Mouse (Mus musculus) midbrain, embryonic 13.5 days (tissue): ENCODE data around the gene Hivep3. TPM values are rescaled to one million over a fixed set of nuclear protein-coding genes. Genes with fewer than 3 reads are reported as not detected.

Experiments
- ATAC-seq: fragments of 200-750 bp; cut with Nextera tagmentation; 2 replicates; pipeline ENCODE4 v1.8.0; 2017; ENCODE audit warnings: mild to moderate bottlenecking, moderate TSS enrichment, moderate library complexity
- H3K27ac ChIP-seq: fragments of 300-500 bp; sonication (generic); 2 replicates; pipeline ENCODE4 v1.5.1; 2015; ENCODE audit warnings: inconsistent platforms, mild to moderate bottlenecking, moderate library complexity
- H3K27me3 ChIP-seq: fragments of 300-500 bp; sonication (generic); 2 replicates; pipeline ENCODE4 v1.6.1; 2015; ENCODE audit warnings: mild to moderate bottlenecking, inconsistent platforms
- H3K36me3 ChIP-seq: fragments of 300-500 bp; sonication (generic); 2 replicates; pipeline ENCODE4 v1.6.1; 2015; ENCODE audit warnings: mild to moderate bottlenecking, inconsistent platforms
- H3K4me1 ChIP-seq: fragments of 300-500 bp; sonication (generic); replicated peaks from 2 replicates; pipeline ENCODE4 v1.6.1; 2015; ENCODE audit warnings: inconsistent platforms
- H3K4me2 ChIP-seq: fragments of 300-500 bp; sonication (generic); replicated peaks from 2 replicates; pipeline ENCODE4 v1.6.1; 2015; ENCODE audit warnings: moderate library complexity, mild to moderate bottlenecking, inconsistent platforms
- H3K4me3 ChIP-seq: fragments of 300-500 bp; sonication (generic); replicated peaks from 2 replicates; pipeline ENCODE4 v1.5.1; 2015; ENCODE audit warnings: mild to moderate bottlenecking, inconsistent platforms
- H3K9ac ChIP-seq: fragments of 300-500 bp; sonication (generic); replicated peaks from 2 replicates; pipeline ENCODE4 v1.6.1; 2015; ENCODE audit warnings: mild to moderate bottlenecking, inconsistent platforms
- H3K9me3 ChIP-seq: fragments of 300-500 bp; sonication (generic); 2 replicates; pipeline ENCODE4 v1.6.1; 2016; ENCODE audit warnings: mild to moderate bottlenecking, inconsistent platforms
- WGBS: fragments of 180-500 bp; shearing (Covaris S2); methylation state at CpG from one replicate; pipeline ENCODE4 v1.1.7; 2015; 5-methylcytosine and 5-hydroxymethylcytosine counted together
- polyA plus RNA-seq: library from polyadenylated mRNA; unstranded; fragments of >200 nt; fragmentation: Nextera tagmentation; extraction: Ambion mirVana; gene quantifications from 2 replicates; pipeline ENCODE4 v1.2.1, GENCODE M21; 2015

Hivep3 gene
- polyA plus RNA-seq, 1 experiment from 2014 or later: 9.5 TPM

- Histone ChIP-seq H3K27me3 (no peaks in the 10 kb centered on the region), H3K4me2 (no peak overlapping the region), H3K4me1 (no peaks in the 10 kb centered on the region), H3K9ac (no peak overlapping the region), H3K4me3 (no peak overlapping the region), H3K36me3 (no peaks in the 10 kb centered on the region), H3K9me3 (no peaks in the 10 kb centered on the region), H3K27ac (no peak overlapping the region)
- WGBS: 86% methylated on average over 4 of the region's 4 CpGs
- no peak for ATAC-seq
These were observed 95.4 kb downstream of the Hivep3 start for GRCm38 (mm10) chr4:119828996-119829395.

GRCm38 (mm10) chr4:119833333-119833732 lies 99.7 kb downstream of the Hivep3 start:
- H3K4me2 ChIP-seq: no peak overlapping the region
- H3K36me3 ChIP-seq: no peaks in the 10 kb centered on the region
- no peak for ATAC-seq
- no peak overlapping the region for H3K4me3 ChIP-seq
- no peak overlapping the region for H3K27ac ChIP-seq
- H3K9ac ChIP-seq: no peak overlapping the region
- H3K27me3 ChIP-seq: no peaks in the 10 kb centered on the region
- H3K4me1 ChIP-seq: no peaks in the 10 kb centered on the region
- WGBS: 71% methylated on average over 9 of the region's 9 CpGs
- no peaks in the 10 kb centered on the region for H3K9me3 ChIP-seq

- Histone ChIP-seq H3K27me3 (no peaks in the 10 kb centered on the region), H3K9ac (no peak overlapping the region), H3K4me3 (no peak overlapping the region), H3K27ac (no peak overlapping the region), H3K4me1 (no peaks in the 10 kb centered on the region), H3K36me3 (no peaks in the 10 kb centered on the region), H3K9me3 (no peaks in the 10 kb centered on the region), H3K4me2 (no peak overlapping the region)
- WGBS: 86% methylated on average over 5 of the region's 5 CpGs
- no peak for ATAC-seq
These were observed 100.3 kb downstream of the Hivep3 start for GRCm38 (mm10) chr4:119833884-119834283.

GRCm38 (mm10) chr4:119836181-119836580 lies 102.6 kb downstream of the Hivep3 start:
- H3K27me3 ChIP-seq: no peaks in the 10 kb centered on the region
- H3K4me2 ChIP-seq: no peak overlapping the region
- 92% methylated on average over 3 of the region's 3 CpGs for WGBS
- H3K27ac ChIP-seq: no peak overlapping the region
- no peak for ATAC-seq
- no peak overlapping the region for H3K9ac ChIP-seq
- no peak overlapping the region for H3K4me3 ChIP-seq
- H3K4me1 ChIP-seq: no peaks in the 10 kb centered on the region; the same call in 1 of the 2 replicates
- H3K9me3 ChIP-seq: no peaks in the 10 kb centered on the region
- H3K36me3 ChIP-seq: no peaks in the 10 kb centered on the region

- Histone ChIP-seq H3K4me2 (no peak overlapping the region), H3K27me3 (no peaks in the 10 kb centered on the region), H3K27ac (no peak overlapping the region), H3K9ac (no peak overlapping the region), H3K36me3 (no peaks in the 10 kb centered on the region), H3K4me3 (no peak overlapping the region), H3K4me1 (no peaks in the 10 kb centered on the region; the same call in 1 of the 2 replicates), H3K9me3 (no peaks in the 10 kb centered on the region)
- no peak for ATAC-seq
- 96% methylated on average over 1 of the region's 1 CpGs for WGBS
These were observed 104.0 kb downstream of the Hivep3 start for GRCm38 (mm10) chr4:119837505-119838065.

- Histone ChIP-seq H3K27ac (no peak overlapping the region), H3K9me3 (no peaks in the 10 kb centered on the region), H3K4me1 (no peaks in the 10 kb centered on the region; the same call in 1 of the 2 replicates), H3K36me3 (no peaks in the 10 kb centered on the region), H3K9ac (no peak overlapping the region), H3K4me2 (no peak overlapping the region), H3K4me3 (no peak overlapping the region), H3K27me3 (no peaks in the 10 kb centered on the region)
- 94% methylated on average over 2 of the region's 2 CpGs for WGBS
- ATAC-seq: no peak
These were observed 104.7 kb downstream of the Hivep3 start for GRCm38 (mm10) chr4:119838308-119838707.

GRCm38 (mm10) chr4:119843294-119843693 lies 109.7 kb downstream of the Hivep3 start:
- Histone ChIP-seq H3K27me3 (no peaks in the 10 kb centered on the region), H3K4me2 (no peak overlapping the region), H3K9me3 (no peaks in the 10 kb centered on the region), H3K27ac (no peak overlapping the region), H3K4me1 (no peaks in the 10 kb centered on the region; the same call in 1 of the 2 replicates), H3K4me3 (no peak overlapping the region), H3K9ac (no peak overlapping the region), H3K36me3 (no peaks in the 10 kb centered on the region)
- WGBS: 60% methylated on average over 3 of the region's 3 CpGs
- ATAC-seq: no peak

GRCm38 (mm10) chr4:119844267-119844666 lies 110.7 kb downstream of the Hivep3 start:
- Histone ChIP-seq H3K9ac (no peak overlapping the region), H3K4me2 (no peak overlapping the region), H3K4me1 (no peaks in the 10 kb centered on the region), H3K4me3 (no peak overlapping the region), H3K27me3 (no peaks in the 10 kb centered on the region), H3K27ac (no peak overlapping the region), H3K9me3 (no peaks in the 10 kb centered on the region), H3K36me3 (no peaks in the 10 kb centered on the region)
- ATAC-seq: no peak
- 84% methylated on average over 3 of the region's 3 CpGs for WGBS

GRCm38 (mm10) chr4:119845596-119846161 lies 112.1 kb downstream of the Hivep3 start:
- Histone ChIP-seq H3K27ac (no peak overlapping the region), H3K4me2 (no peak overlapping the region), H3K9ac (no peak overlapping the region), H3K4me1 (no peaks in the 10 kb centered on the region), H3K9me3 (no peaks in the 10 kb centered on the region), H3K36me3 (no peaks in the 10 kb centered on the region), H3K27me3 (no peaks in the 10 kb centered on the region), H3K4me3 (no peak overlapping the region)
- 75% methylated on average over 3 of the region's 3 CpGs for WGBS
- ATAC-seq: no peak

- no peak overlapping the region for H3K27ac ChIP-seq
- no peak overlapping the region for H3K9ac ChIP-seq
- H3K9me3 ChIP-seq: no peaks in the 10 kb centered on the region
- H3K27me3 ChIP-seq: no peaks in the 10 kb centered on the region
- H3K4me1 ChIP-seq: peaks cover 6% of the 10 kb centered on the region; the same call in 1 of the 2 replicates
- H3K4me3 ChIP-seq: no peak overlapping the region
- H3K36me3 ChIP-seq: no peaks in the 10 kb centered on the region
- 74% methylated on average over 8 of the region's 8 CpGs for WGBS
- ATAC-seq: no peak
- H3K4me2 ChIP-seq: no peak overlapping the region
These were observed 118.9 kb downstream of the Hivep3 start for GRCm38 (mm10) chr4:119852483-119852882.

GRCm38 (mm10) chr4:119854307-119855144 lies 120.9 kb downstream of the Hivep3 start:
- no peaks in the 10 kb centered on the region for H3K9me3 ChIP-seq
- WGBS: 73% methylated on average over 9 of the region's 9 CpGs
- H3K4me3 ChIP-seq: no peak overlapping the region
- peak overlapping the region; percentile 19; the same call in 1 of the 2 replicates for H3K27ac ChIP-seq
- H3K27me3 ChIP-seq: no peaks in the 10 kb centered on the region
- H3K4me1 ChIP-seq: peaks cover 6% of the 10 kb centered on the region; the same call in 1 of the 2 replicates
- H3K36me3 ChIP-seq: no peaks in the 10 kb centered on the region
- H3K4me2 ChIP-seq: no peak overlapping the region
- H3K9ac ChIP-seq: no peak overlapping the region
- ATAC-seq: peak; percentile 70; the same call in 1 of the 2 replicates

GRCm38 (mm10) chr4:119859454-119859853 lies 125.9 kb downstream of the Hivep3 start:
- no peak overlapping the region for H3K4me2 ChIP-seq
- no peak for ATAC-seq
- no peak overlapping the region for H3K27ac ChIP-seq
- no peak overlapping the region for H3K4me3 ChIP-seq
- H3K9me3 ChIP-seq: no peaks in the 10 kb centered on the region
- H3K9ac ChIP-seq: no peak overlapping the region
- WGBS: 78% methylated on average over 4 of the region's 4 CpGs
- H3K4me1 ChIP-seq: peaks cover 6% of the 10 kb centered on the region
- H3K36me3 ChIP-seq: no peaks in the 10 kb centered on the region
- H3K27me3 ChIP-seq: no peaks in the 10 kb centered on the region
